Mouse (Mus musculus): ENCODE results near the gene Ints1. TPM values are rescaled to one million over a fixed set of nuclear protein-coding genes. Genes with fewer than 3 reads are reported as not detected.

The Ints1 gene
- polyA plus RNA-seq, 1 experiment: 43.6 TPM

DNA sequence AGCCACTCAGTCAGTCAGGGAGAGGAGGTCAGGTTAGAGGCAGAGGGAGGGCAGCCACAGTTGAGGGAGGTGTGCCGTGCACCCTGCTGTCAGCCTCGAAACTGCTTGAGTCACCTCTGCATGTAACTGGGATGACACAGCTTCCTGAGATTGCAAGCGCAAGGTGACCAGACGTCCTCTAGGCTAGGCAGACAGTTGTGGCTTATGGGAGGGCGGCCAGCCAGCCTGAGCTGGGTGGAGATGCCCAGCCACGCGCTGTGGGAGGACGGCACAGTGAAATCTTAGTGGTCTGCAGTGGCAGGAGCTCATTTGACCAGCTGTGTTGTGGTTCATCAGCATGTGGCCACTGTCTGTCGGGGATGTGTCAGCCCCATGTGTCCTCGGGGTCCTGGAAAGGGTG, 19.5 kb upstream of the Ints1 start:
- Histone ChIP-seq H3K4me1 (ENCODE audit: control insufficient read depth, insufficient read depth, low read length) (peaks cover 40% of the 10 kb centered on the region), H3K4me3 (ENCODE audit: insufficient read depth, low read length) (no peak overlapping the region), H3K27ac (ENCODE audit: insufficient read depth, low read length) (peak overlapping the region; percentile 77; the same call in 1 of the 2 replicates)
- TF ChIP-seq CTCF (IDR thresholded peaks at IDR 0.05; ENCODE audit: borderline replicate concordance, insufficient read depth, low read length): no peak
- no peak for TF ChIP-seq POLR2A (IDR thresholded peaks at IDR 0.05; ENCODE audit: low read depth, low read length)

DNA sequence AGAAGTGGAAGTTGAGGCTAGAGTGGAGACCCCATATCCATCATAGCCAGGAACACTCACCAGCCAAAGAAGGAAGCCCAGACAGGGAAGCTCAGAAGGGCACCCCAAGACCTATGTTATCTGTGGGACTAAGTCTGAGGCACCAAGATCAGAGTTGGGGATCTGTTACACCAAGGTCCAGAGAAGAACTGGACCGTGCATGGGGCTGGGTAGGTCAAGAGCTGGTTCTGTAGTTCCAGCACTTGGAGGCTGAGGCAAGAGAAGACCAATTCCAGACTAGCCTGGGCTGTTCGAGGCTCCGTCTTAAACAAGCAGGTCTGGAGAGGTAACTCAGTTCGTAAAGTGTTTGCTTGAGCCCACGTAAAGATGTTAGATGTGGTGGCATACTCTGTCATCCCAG, 18.7 kb upstream of the Ints1 start:
- Histone ChIP-seq H3K4me1 (ENCODE audit: control insufficient read depth, insufficient read depth, low read length) (peaks cover 43% of the 10 kb centered on the region), H3K27ac (ENCODE audit: insufficient read depth, low read length) (peak overlapping the region; percentile 77), H3K4me3 (ENCODE audit: insufficient read depth, low read length) (no peak overlapping the region)
- TF ChIP-seq POLR2A (IDR thresholded peaks at IDR 0.05; ENCODE audit: low read depth, low read length) (no peak), CTCF (IDR thresholded peaks at IDR 0.05; ENCODE audit: borderline replicate concordance, insufficient read depth, low read length) (no peak)

DNA sequence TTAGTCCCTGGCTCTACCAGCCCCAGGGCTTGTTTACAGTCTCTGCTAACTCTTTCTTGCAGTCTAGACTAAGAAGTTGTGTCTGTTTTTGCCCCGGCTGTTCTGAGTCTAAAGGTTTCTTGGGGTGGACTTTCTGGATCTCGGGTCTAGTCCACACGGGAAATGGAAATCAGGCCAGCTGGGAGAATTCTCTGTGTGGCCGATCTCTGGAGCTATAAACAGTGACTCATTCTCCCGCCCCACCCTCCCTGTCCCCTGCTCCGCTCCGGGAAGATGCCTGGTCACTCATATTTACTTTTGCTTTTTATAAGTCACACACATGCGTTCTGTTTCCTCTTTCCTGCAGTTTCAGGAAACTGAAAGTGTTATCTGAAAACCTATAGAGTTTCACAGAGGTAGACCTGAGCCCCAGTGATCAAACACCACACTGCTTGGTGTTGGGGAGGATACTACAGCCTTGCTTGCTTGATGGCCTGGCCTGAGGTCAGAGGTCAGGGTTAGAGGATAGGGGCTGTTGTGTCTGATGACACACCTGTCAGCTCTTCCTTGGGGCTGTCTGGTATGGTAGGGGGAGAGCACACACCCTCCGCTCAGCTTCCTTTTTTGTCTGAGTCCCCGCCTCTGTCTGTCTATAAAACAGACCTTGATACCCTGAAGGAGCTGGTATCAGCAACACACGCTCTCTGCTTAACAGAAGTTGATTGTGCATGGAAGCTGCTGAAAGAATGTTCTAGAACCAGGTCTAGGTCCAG, 18.0 kb upstream of the Ints1 start:
- peak overlapping the region; percentile 90 for H3K27ac ChIP-seq (ENCODE audit: insufficient read depth, low read length)
- peaks cover 43% of the 10 kb centered on the region for H3K4me1 ChIP-seq (ENCODE audit: control insufficient read depth, insufficient read depth, low read length)
- TF ChIP-seq POLR2A (IDR thresholded peaks at IDR 0.05; ENCODE audit: low read depth, low read length) (no peak), CTCF (IDR thresholded peaks at IDR 0.05; ENCODE audit: borderline replicate concordance, insufficient read depth, low read length) (no peak)
- peak overlapping the region; percentile 75 for H3K4me3 ChIP-seq (ENCODE audit: insufficient read depth, low read length)

DNA sequence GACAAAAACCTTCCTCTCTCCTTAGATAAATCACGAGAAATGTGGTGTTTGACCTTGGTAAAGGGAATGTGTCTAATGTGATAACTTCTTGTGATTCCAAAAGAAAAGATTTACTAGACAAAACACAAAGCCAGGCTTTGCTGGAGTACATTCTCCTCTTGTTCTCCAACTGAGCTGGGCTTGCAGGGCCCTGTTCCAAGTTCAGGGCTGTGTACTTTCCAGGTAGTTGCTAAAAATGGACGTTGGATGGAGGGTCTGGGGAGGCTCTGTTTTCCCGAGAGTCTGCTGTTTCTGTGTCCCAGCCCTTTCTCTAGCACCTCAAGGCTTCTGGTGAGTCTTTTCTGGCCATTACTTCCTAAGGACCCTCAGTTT, 17.5 kb upstream of the Ints1 start:
- no peak for TF ChIP-seq CTCF (IDR thresholded peaks at IDR 0.05; ENCODE audit: borderline replicate concordance, insufficient read depth, low read length)
- TF ChIP-seq POLR2A (IDR thresholded peaks at IDR 0.05; ENCODE audit: low read depth, low read length): no peak
- Histone ChIP-seq H3K4me3 (ENCODE audit: insufficient read depth, low read length) (peak overlapping the region; percentile 75), H3K27ac (ENCODE audit: insufficient read depth, low read length) (peak overlapping the region; percentile 90), H3K4me1 (ENCODE audit: control insufficient read depth, insufficient read depth, low read length) (peaks cover 43% of the 10 kb centered on the region)

DNA sequence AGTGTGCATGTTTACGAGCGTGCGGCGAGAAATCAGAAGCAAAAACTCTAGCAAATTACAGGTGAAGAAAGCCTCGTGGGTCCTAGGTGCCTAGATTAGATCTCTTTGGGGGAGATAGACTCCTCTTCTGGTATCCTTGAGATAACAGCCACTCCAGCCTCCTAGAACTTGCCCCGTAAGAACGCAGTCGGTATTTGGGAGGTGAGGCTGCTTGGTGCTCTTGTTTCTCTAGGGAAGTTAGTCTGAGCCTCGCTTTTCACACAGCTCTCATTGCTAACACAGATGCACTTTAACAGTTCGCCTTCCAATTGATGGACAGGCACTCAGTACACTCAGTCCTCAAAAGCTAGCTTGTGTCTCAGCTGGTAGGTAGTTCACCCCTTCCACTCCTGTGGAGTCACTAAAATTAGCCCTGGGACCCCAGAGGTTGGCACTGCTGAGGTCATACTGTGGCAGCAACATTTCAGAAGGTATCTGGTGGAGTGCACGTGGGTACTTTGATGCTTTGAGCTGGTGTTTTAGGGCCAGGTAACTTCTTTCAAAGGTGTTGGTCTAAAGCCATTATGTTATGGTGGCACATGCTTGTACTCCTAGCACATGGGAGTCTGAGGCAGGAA, 16.8 kb upstream of the Ints1 start:
- Histone ChIP-seq H3K4me3 (ENCODE audit: insufficient read depth, low read length) (peak overlapping the region; percentile 75), H3K4me1 (ENCODE audit: control insufficient read depth, insufficient read depth, low read length) (peaks cover 38% of the 10 kb centered on the region), H3K27ac (ENCODE audit: insufficient read depth, low read length) (peak overlapping the region; percentile 90; the same call in 1 of the 2 replicates)
- no peak for TF ChIP-seq CTCF (IDR thresholded peaks at IDR 0.05; ENCODE audit: borderline replicate concordance, insufficient read depth, low read length)
- TF ChIP-seq POLR2A (IDR thresholded peaks at IDR 0.05; ENCODE audit: low read depth, low read length): 0 out of 2 replicates have a peak, but pooled peaks have one; percentile 11

DNA sequence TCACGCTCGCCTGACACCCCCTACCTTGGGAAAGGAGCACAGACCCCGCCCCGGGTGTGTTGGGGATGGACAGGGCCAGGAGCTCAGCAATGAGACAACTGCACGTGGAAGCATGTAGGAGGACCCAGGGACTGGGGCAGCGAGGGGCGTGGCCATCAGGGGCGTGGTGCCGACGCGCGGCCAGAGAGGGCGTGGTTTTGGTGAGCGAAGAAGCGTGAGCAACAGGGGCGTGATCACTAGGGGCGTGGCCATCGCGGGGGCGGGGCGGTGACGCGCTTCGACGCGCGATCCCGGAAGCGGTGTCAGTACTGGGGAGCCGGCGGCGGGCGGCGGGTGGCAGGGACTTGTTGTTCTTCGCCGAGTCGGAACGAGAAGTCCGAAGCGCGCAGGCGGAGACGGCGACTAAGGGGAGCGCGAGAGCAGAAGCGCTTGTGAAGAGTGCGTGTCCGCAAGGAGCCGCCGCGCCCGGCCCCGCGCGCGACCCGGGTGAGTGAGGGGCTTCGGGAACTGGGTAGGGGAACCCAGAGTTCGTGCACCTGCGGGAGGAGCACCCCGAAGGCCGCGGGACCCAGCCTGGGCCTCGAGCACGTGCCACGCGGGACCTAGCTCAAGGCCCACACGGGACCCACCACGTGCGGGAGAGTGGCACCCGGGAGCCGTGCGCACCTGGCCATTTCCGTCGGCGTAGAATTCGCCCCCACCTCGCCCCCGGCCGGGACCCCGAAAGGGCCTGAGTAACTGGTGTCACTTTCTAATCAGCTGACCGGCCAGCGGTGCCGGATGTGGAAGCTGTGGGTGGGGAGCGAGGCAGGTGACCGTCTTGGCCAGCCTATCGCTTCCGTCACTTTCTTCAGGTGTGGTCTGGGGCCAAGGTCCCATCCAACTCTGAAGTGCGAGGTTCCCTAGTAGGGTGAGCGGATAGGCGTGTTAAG, 16.0 kb upstream of the Ints1 start, which contains the start of gene Mafk:
Mafk (plus strand) TSS at position 287 of the 932 bp plus-strand sequence.
- Histone ChIP-seq H3K4me3 (ENCODE audit: insufficient read depth, low read length) (peak within 1 kb of the TSS; percentile 75), H3K4me1 (ENCODE audit: control insufficient read depth, insufficient read depth, low read length) (peaks cover 36% of the 10 kb centered on the region), H3K27ac (ENCODE audit: insufficient read depth, low read length) (peak within 1 kb of the TSS; percentile 90; the same call in 1 of the 2 replicates)
- TF ChIP-seq CTCF (IDR thresholded peaks at IDR 0.05; ENCODE audit: borderline replicate concordance, insufficient read depth, low read length) (no peak), POLR2A (IDR thresholded peaks at IDR 0.05; ENCODE audit: low read depth, low read length) (peak; percentile 87)

DNA sequence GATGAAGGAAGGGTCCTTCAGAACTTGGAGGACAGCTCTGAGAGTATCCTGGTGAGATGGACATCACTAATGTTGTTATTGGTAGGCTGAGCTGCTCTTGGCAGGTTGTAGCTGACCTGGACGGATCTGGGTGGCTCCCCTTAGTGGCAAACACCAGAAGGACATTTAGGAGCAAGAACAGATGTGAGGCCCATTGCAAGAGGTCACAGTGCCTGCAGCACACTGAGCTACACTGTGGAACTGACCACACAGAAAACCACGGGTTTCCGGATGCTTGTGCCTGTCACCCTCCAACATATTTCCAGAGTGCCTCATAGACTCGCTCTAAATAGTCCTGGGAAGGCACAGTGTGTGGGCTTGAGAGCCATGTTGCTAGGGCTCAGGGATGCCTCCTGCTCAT, 14.0 kb upstream of the Ints1 start:
- no peak overlapping the region for H3K4me3 ChIP-seq (ENCODE audit: insufficient read depth, low read length)
- no peak overlapping the region for H3K27ac ChIP-seq (ENCODE audit: insufficient read depth, low read length)
- TF ChIP-seq CTCF (IDR thresholded peaks at IDR 0.05; ENCODE audit: borderline replicate concordance, insufficient read depth, low read length) (no peak), POLR2A (IDR thresholded peaks at IDR 0.05; ENCODE audit: low read depth, low read length) (no peak)
- peaks cover 19% of the 10 kb centered on the region; the same call in 1 of the 2 replicates for H3K4me1 ChIP-seq (ENCODE audit: control insufficient read depth, insufficient read depth, low read length)

DNA sequence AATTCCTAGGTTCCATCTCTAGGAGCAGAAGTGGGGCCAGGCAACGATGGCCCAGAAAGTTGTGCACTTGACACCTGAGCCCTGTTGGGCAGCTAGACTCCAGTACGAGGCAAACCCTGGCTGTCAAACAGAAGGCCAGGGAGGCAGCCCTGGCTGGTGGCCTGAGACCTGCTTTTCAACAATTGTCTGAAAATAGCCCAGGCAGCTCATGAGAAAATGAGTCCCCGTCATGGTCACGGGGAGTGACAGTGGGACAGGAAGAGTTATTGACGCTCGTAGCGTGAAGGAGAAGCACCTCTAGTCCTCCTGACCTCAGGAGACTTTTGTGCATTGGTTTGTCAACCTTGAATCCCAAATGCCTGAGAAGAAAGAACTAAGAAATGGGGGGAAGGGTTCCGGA, 5.9 kb upstream of the Ints1 start:
- Histone ChIP-seq H3K4me1 (ENCODE audit: control insufficient read depth, insufficient read depth, low read length) (no peaks in the 10 kb centered on the region), H3K4me3 (ENCODE audit: insufficient read depth, low read length) (no peak overlapping the region), H3K27ac (ENCODE audit: insufficient read depth, low read length) (no peak overlapping the region)
- TF ChIP-seq POLR2A (IDR thresholded peaks at IDR 0.05; ENCODE audit: low read depth, low read length): no peak

DNA sequence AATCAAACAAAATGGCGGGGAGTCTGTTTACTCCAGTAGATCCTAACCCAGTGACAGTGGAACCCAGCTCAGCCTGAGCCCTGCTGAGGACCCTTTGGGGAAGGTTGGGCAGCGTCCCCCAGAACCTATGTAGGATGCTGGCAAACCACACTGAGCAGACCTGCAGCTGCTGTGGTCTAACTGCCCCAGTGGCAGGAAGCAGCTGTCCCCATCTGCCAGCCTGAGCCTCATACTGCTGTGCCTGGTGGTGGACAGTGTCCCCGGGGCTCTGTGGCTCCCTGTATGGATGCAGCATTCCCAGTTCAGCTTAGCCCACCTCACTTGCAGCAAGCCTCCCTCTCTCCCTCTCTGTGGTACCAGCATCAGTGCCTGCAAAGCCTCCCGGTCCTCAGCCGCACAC, 1.5 kb upstream of the Ints1 start:
- Histone ChIP-seq H3K4me1 (ENCODE audit: control insufficient read depth, insufficient read depth, low read length) (0 out of 2 replicates have a peak, but pooled peaks cover 4% of the 10 kb centered on the region), H3K27ac (ENCODE audit: insufficient read depth, low read length) (no peak overlapping the region), H3K4me3 (ENCODE audit: insufficient read depth, low read length) (no peak overlapping the region)
- TF ChIP-seq CTCF (IDR thresholded peaks at IDR 0.05; ENCODE audit: borderline replicate concordance, insufficient read depth, low read length) (no peak), POLR2A (IDR thresholded peaks at IDR 0.05; ENCODE audit: low read depth, low read length) (no peak)
